Mouse (Mus musculus) CH12F3 (cell line): ENCODE measurements around the gene Fam173a.
"Not testable (repeated sequence)": the region's sequence is repeated elsewhere in the genome, so short reads cannot be mapped to it uniquely, and the experiment has no call there.

Source experiments
- in situ Hi-C: fragments of 300-500 bp; cut with MboI; formaldehyde crosslinking; loops from 2 replicates; pipeline ENCODE4 v1.14.3; 2020; ENCODE audit warnings: low sequenced_read_pairs

The Fam173a gene

DNA sequence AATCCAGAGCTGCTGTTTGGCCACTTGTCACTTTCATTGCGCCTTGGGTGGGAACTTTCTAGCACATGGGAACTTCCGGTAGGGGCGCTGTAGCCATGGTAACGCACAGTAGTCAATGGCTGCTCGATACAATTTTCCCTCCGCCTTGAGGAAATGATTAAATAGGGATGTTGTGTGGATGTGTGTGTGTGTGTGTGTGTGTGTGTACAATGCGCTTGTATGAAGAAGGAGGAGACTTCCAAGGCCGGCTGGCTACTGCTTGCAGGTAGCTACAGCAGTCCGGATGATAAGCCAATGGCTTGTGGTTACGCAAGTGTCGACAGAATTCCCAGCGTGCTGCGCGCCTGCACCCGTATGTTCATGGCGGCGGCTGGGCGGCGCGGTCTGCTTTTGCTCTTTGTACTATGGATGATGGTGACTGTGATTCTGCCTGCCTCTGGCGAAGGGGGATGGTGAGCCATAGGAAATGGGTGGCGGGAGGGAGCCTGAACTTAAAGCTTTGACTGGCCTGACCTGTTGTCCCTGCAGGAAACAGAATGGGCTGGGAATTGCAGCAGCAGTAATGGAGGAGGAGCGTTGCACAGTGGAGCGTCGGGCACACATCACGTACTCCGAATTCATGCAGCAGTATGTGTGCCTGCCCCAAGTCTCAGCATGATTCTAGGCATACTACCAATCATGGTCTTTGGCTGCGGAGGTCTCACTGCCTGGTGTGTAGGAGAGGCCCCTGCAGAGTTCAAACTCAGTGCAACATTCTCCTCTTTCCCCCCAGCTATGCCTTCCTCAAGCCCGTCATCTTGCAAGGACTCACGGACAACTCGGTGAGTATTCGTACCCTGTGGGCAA is 36.2 kb upstream of the Fam173a start, which contains the start of gene Jmjd8:
Gene Jmjd8, plus strand, starts transcription at position 156 of the 846 bp plus-strand sequence.
- in situ Hi-C loops, result no loop called here

GRCm38 (mm10) chr17:25828223-25828594 is 35.5 kb upstream of the Fam173a start:
- in situ Hi-C loops, result no loop called here

GRCm38 (mm10) chr17:25827546-25828222 is 35.0 kb upstream of the Fam173a start:
- in situ Hi-C loops, result no loop called here

GRCm38 (mm10) chr17:25827011-25827410 is 34.3 kb upstream of the Fam173a start:
- in situ Hi-C loops, result no loop called here

DNA sequence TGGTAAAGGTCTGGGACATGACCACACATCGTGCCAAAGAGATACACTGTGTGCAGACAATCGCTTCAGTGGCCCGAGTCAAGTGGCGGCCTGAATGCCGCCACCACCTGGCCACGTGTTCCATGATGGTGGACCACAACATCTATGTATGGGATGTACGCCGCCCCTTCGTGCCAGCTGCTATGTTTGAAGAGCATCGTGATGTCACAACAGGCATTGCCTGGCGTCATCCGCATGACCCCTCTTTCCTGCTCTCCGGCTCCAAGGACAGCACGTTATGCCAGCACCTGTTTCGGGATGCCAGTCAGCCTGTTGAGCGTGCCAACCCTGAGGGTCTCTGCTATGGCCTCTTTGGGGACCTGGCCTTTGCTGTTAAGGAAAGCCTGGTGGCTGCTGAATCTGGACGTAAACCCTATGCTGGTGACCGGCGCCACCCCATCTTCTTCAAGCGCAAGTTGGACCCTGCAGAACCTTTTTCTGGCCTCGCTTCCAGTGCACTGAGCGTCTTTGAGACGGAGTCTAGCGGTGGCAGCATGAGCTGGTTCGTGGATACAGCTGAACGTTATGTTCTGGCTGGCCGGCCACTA is 33.4 kb upstream of the Fam173a start:
- in situ Hi-C loops, result no loop called here

GRCm38 (mm10) chr17:25825311-25825710 is 32.6 kb upstream of the Fam173a start:
- in situ Hi-C loops, result no loop called here

GRCm38 (mm10) chr17:25824362-25825142 is 31.9 kb upstream of the Fam173a start:
- in situ Hi-C loops, result no loop called here

- in situ Hi-C loops, result no loop called here
Measured at GRCm38 (mm10) chr17:25823452-25823851, 30.8 kb upstream of the Fam173a start, which contains the start of gene Wdr24. Wdr24 (plus strand) TSS chr17:25823627.

DNA sequence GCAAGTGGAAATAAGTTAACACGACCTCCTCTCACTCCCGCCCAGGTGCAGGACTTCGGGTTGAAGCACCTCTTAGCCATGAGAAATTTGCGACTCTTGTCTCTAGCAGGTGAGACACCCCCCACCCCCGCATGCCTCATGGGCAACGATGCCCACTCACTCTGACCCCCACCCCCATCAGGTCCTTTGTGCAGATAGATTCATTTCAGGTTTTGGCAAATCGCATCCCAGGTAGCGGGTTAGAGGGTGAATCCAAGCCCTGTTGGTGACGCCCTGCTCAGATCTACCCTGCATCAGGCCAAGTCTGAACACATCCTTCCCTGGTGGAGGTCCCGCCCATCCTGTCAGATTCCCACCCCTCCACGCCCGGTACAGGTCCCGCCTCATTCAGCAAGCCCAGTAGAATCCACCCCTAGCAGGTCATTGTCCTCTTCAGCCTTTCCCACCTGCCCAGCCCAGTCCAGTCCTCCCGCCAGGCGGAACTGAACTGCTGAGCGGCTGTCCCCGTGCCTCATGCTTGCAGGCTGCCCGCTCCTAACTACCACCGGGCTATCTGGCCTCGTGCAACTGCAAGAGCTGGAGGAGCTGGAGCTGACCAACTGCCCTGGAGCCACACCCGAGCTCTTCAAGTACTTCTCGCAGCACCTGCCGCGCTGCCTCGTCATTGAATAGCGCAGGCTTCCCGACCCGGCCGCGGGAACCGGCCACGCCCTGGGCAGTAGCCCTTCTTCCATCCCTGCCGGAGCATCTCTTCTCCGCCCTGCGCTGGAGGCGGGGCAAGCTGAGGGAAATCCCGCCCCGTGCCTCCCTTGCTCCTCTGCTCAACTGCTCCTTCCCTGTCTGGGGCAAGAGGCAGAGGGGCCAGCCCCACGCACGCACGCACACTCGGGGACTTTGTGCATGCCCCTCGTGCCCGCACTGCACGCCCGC is 26.4 kb upstream of the Fam173a start:
- in situ Hi-C loops, result no loop called here

- in situ Hi-C loops, result no loop called here
Measured at GRCm38 (mm10) chr17:25817662-25818061, 25.0 kb upstream of the Fam173a start.

DNA sequence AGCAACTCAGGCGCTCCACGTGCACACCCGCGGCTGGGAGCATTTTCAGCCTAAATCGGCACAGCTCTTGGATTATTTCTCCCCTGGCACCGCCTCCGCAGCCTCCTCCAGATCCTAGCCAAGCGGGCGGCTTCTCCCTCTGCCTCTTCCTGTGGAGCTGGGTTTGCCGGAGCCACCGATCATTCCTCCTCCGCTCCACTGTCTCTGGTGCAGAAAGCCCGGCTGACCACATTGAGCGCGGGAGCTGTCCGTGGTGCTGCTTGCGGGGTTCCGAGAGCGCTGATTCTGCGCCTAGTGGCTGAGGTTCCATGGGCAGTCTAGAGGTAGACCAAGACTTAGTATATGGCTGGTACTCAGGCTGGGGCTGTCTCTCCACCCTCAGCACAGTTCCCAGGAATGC is 20.8 kb upstream of the Fam173a start:
- in situ Hi-C loops, result no loop called here

DNA sequence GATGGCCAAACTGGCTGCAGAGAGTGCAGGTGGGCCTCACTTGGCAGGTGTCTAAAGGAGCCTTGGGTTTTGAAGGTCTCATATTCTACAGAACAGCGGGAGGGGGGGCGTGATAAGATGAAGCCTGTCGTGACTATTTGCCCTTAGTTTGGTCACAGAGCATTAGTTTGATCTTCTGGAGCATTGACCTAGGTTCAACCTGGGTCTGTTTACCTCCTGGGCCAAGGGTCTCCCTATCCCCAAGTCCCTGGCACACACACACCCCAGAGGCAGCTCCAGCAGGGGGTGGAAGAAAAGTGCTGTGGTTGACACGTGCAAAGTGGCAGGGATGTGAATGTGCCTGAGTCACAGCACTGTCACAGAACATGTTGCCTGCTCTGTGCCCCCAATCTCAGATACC is 18.2 kb upstream of the Fam173a start:
- in situ Hi-C loops, result no loop called here

- in situ Hi-C loops, result no loop called here
Measured at GRCm38 (mm10) chr17:25809606-25810340, 17.1 kb upstream of the Fam173a start.

- in situ Hi-C loops, result no loop called here
Measured at GRCm38 (mm10) chr17:25808789-25809605, 16.3 kb upstream of the Fam173a start, which contains the start of gene Fbxl16. Fbxl16 (plus strand) TSS chr17:25809085.

DNA sequence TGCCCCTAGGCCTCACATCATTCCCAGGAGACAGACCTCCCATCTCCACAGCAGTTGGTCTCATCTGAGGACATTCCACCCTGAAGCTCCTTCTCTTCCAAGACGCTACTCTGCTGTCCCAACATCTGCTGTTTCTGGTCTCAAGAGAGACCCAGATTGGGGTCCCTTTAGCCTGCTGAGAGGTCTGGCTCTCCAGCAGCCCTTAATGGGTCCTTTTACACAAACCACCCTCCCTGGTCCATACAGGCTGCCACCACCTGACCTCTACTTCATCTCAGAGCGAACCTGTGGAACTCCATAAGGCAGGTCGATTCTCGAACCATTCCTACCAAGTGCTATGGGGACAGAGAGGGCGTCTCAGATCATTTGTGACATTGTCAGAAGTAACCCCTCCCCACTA is 15.3 kb upstream of the Fam173a start:
- in situ Hi-C loops, result no loop called here

GRCm38 (mm10) chr17:25807452-25807851 is 14.8 kb upstream of the Fam173a start:
- in situ Hi-C loops, result not testable (repeated sequence)

GRCm38 (mm10) chr17:25806507-25806906 is 13.8 kb upstream of the Fam173a start:
- in situ Hi-C loops, result no loop called here

DNA sequence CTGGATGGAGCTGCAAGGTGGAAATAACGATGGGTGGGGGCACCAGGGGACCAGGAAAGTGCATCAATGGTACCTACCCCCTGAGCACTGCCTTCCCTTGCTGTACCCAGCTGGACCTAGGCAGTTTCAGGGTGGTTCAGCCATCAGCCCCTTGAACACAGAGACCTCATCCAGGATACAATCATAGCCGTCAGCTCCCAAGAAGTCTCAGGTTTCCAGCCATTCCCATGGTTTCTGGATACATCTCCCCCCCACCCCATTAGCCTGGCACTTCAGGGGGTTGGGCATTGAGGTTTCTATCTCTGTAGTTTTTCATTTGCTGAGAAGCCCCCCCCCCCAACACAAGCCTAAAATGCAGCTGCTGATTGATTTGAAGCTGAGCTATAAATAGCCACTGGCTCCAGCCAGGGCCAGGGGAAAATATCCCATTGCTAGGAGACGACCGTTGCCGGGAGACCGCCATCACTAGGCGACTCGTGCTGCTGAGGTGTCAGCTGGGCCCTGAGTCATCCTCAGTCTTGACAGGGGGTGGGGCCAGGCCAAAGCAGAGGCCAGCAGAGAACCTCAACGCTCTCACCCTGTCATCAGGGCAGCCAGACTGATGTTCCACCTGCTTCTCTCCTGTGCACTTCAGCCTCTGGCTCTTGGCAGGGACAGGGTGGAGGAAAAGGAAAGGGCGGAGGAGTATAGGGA is 10.3 kb upstream of the Fam173a start:
- in situ Hi-C loops, result no loop called here
